Mouse (Mus musculus) 416B (cell line): Measurements from ENCODE around the gene Adamtsl2.

Source experiments
- DNase-seq: peaks from one replicate; pipeline ENCODE4 v3.0.0; 2011; ENCODE audit warnings: low read depth

Adamtsl2 gene

GRCm38 (mm10) chr2:27079152-27079584, at the start of gene Adamtsl2:
Gene Adamtsl2 (plus strand): TSS chr2:27079379.
- DNase-seq, result no peak

GRCm38 (mm10) chr2:27032361-27032760, 46.8 kb upstream of the Adamtsl2 start:
- peak; percentile 58 for DNase-seq

- no peak for DNase-seq
Measured at GRCm38 (mm10) chr2:27036003-27036402, 43.2 kb upstream of the Adamtsl2 start.

- no peak for DNase-seq
Measured at GRCm38 (mm10) chr2:27037008-27037407, 42.2 kb upstream of the Adamtsl2 start.

GRCm38 (mm10) chr2:27038596-27038995, 40.6 kb upstream of the Adamtsl2 start:
- peak; percentile 52 for DNase-seq

- DNase-seq, result peak; percentile 15
Measured at GRCm38 (mm10) chr2:27039286-27039685, 39.9 kb upstream of the Adamtsl2 start.

- DNase-seq, result no peak
Measured at GRCm38 (mm10) chr2:27042131-27042844, 36.9 kb upstream of the Adamtsl2 start.

GRCm38 (mm10) chr2:27043461-27043860, 35.7 kb upstream of the Adamtsl2 start:
- DNase-seq, result peak; percentile 66

- DNase-seq, result no peak
Measured at GRCm38 (mm10) chr2:27044166-27044565, 35.0 kb upstream of the Adamtsl2 start.

GRCm38 (mm10) chr2:27044641-27045040, 34.5 kb upstream of the Adamtsl2 start:
- DNase-seq, result no peak

- no peak for DNase-seq
Measured at GRCm38 (mm10) chr2:27045979-27046770, 33.0 kb upstream of the Adamtsl2 start.

- no peak for DNase-seq
Measured at GRCm38 (mm10) chr2:27049408-27049807, 29.8 kb upstream of the Adamtsl2 start.

- no peak for DNase-seq
Measured at GRCm38 (mm10) chr2:27058251-27058650, 20.9 kb upstream of the Adamtsl2 start.

- DNase-seq, result no peak
Measured at GRCm38 (mm10) chr2:27058751-27059150, 20.4 kb upstream of the Adamtsl2 start.

GRCm38 (mm10) chr2:27059187-27059586, 20.0 kb upstream of the Adamtsl2 start:
- no peak for DNase-seq

GRCm38 (mm10) chr2:27067124-27067523, 12.1 kb upstream of the Adamtsl2 start:
- no peak for DNase-seq

- no peak for DNase-seq
Measured at GRCm38 (mm10) chr2:27067996-27068395, 11.2 kb upstream of the Adamtsl2 start.

GRCm38 (mm10) chr2:27069646-27070045, 9.5 kb upstream of the Adamtsl2 start:
- no peak for DNase-seq

GRCm38 (mm10) chr2:27070247-27070813, 8.8 kb upstream of the Adamtsl2 start:
- DNase-seq, result no peak

- peak; percentile 33 for DNase-seq
Measured at GRCm38 (mm10) chr2:27071137-27071536, 8.0 kb upstream of the Adamtsl2 start.

- no peak for DNase-seq
Measured at GRCm38 (mm10) chr2:27071978-27072377, 7.2 kb upstream of the Adamtsl2 start, which contains the start of gene Mymk. Gene Mymk (minus strand): TSS chr2:27072179.

GRCm38 (mm10) chr2:27073407-27073806, 5.8 kb upstream of the Adamtsl2 start:
- DNase-seq, result no peak

GRCm38 (mm10) chr2:27074804-27075203, 4.4 kb upstream of the Adamtsl2 start:
- DNase-seq, result no peak
